Mouse (Mus musculus): ENCODE results near the gene Acot8. TPM values are rescaled to one million over a fixed set of nuclear protein-coding genes. Genes with fewer than 3 reads are reported as not detected.

Gene Acot8
- polyA plus RNA-seq, 1 experiment from 2014 or later: 13.8 TPM

- Histone ChIP-seq H3K36me3 (peaks cover 97% of the 10 kb centered on the region), H3K27me3 (no peaks in the 10 kb centered on the region), H3K4me1 (replicated peaks) (0 out of 2 replicates have a peak, but pooled peaks cover 3% of the 10 kb centered on the region), H3K4me3 (replicated peaks) (no peak overlapping the region), H3K27ac (no peak overlapping the region), H3K9ac (replicated peaks) (no peak overlapping the region), H3K9me3 (no peaks in the 10 kb centered on the region), H3K4me2 (no peak overlapping the region)
- no peak for ATAC-seq (ENCODE audit: insufficient number of reproducible peaks, insufficient read depth, low FRiP score, low TSS enrichment, low read depth)
- WGBS: 94% methylated on average over 2 of the region's 2 CpGs
These were observed 52.2 kb downstream of the Acot8 start for GRCm38 (mm10) chr2:164752454-164752853.

DNA sequence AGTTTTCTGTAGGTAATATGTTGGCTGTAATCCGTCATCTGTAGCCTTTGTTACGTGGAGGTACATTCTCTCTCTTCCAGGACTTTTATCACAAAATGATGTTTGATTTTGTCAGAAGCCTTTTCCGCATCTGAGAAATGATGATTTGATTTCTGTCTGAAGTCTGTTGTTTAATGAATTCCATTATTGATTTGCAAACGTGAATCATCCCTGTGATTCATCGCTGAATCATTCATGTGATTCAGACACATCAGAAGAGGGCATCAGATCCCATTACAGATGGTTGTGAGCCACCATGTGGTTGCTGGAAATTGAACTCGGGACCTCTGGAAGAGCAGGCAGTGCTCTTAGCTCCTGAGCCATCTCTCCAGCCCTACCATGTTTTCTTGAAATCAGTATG lies 55.7 kb downstream of the Acot8 start:
- Histone ChIP-seq H3K9ac (replicated peaks) (no peak overlapping the region), H3K36me3 (peaks cover 66% of the 10 kb centered on the region), H3K4me3 (replicated peaks) (no peak overlapping the region), H3K4me2 (no peak overlapping the region), H3K9me3 (no peaks in the 10 kb centered on the region), H3K27me3 (no peaks in the 10 kb centered on the region), H3K27ac (no peak overlapping the region), H3K4me1 (replicated peaks) (peaks cover 19% of the 10 kb centered on the region)
- no peak for ATAC-seq (ENCODE audit: insufficient number of reproducible peaks, insufficient read depth, low FRiP score, low TSS enrichment, low read depth)
- 92% methylated on average over 6 of the region's 6 CpGs for WGBS

- 86% methylated on average over 4 of the region's 4 CpGs for WGBS
- ATAC-seq (ENCODE audit: insufficient number of reproducible peaks, insufficient read depth, low FRiP score, low TSS enrichment, low read depth): no peak
- no peaks in the 10 kb centered on the region for H3K9me3 ChIP-seq
- H3K4me3 ChIP-seq (replicated peaks): no peak overlapping the region
- H3K27ac ChIP-seq: no peak overlapping the region
- H3K4me1 ChIP-seq (replicated peaks): peaks cover 19% of the 10 kb centered on the region
- H3K4me2 ChIP-seq: no peak overlapping the region
- H3K9ac ChIP-seq (replicated peaks): no peak overlapping the region
- peaks cover 58% of the 10 kb centered on the region for H3K36me3 ChIP-seq
- no peaks in the 10 kb centered on the region for H3K27me3 ChIP-seq
These were observed 56.5 kb downstream of the Acot8 start for GRCm38 (mm10) chr2:164748191-164748590.

GRCm38 (mm10) chr2:164746693-164747092 lies 58.0 kb downstream of the Acot8 start:
- H3K27ac ChIP-seq: no peak overlapping the region
- H3K9me3 ChIP-seq: no peaks in the 10 kb centered on the region
- H3K27me3 ChIP-seq: no peaks in the 10 kb centered on the region

DNA sequence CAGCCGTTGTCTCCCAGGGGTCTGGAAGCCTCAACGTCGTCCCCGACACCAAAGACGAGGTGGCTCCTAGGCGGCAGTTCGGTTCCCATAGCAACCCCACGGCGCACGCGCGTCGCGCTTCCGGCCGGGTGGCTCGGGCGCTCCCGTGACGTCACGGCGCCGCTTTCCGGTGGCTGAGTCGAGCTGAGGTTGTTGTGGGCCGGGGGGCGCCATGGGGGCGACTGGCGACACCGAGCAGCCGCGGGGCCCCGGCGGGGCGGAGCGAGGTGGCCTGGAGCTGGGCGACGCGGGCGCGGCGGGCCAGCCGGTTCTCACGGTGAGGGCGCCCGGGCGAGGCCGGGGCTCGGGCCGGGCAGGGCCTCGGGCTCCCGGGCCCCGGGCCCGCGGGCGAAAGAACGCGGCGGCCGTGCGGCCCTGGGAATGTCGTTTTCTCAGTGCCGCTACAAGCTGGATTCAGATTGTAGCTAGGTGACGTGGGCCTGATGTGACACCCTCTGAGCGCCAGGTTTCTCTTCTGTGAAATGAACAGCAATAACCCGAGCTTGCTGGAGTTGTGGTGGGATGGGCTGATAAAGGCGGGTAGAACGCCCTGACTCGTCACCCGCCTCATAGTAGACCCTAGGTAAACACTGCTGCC lies 58.7 kb downstream of the Acot8 start, which contains the start of the genes Wfdc3 and Dnttip1:
Wfdc3 (minus strand) TSS at position 89 of the 637 bp plus-strand sequence.
Dnttip1 (plus strand) TSS at position 141 of the 637 bp plus-strand sequence.
- H3K27ac ChIP-seq: peak within 1 kb of the TSS; percentile 66; the same call in 1 of the 2 replicates
- peak within 1 kb of the TSS; percentile 91 for H3K9ac ChIP-seq (replicated peaks)
- H3K36me3 ChIP-seq: peaks cover 36% of the 10 kb centered on the region
- H3K4me2 ChIP-seq: peak within 1 kb of the TSS; percentile 90
- peak; percentile 75 for ATAC-seq (ENCODE audit: insufficient number of reproducible peaks, insufficient read depth, low FRiP score, low TSS enrichment, low read depth)
- H3K4me3 ChIP-seq (replicated peaks): peak within 1 kb of the TSS; percentile 94
- H3K9me3 ChIP-seq: no peaks in the 10 kb centered on the region
- under 1% methylated on average over 70 of the region's 70 CpGs for WGBS
- no peaks in the 10 kb centered on the region for H3K27me3 ChIP-seq
- H3K4me1 ChIP-seq (replicated peaks): peaks cover 19% of the 10 kb centered on the region

More at GRCm38 (mm10) chr2:164746693-164747092, 58.0 kb downstream of the Acot8 start:
- Histone ChIP-seq H3K36me3 (peaks cover 43% of the 10 kb centered on the region), H3K9ac (replicated peaks) (peak overlapping the region; percentile 91), H3K4me2 (peak overlapping the region; percentile 90), H3K4me3 (replicated peaks) (peak overlapping the region; percentile 94), H3K4me1 (replicated peaks) (peaks cover 19% of the 10 kb centered on the region)
- WGBS: 55% methylated on average over 8 of the region's 8 CpGs
- no peak for ATAC-seq (ENCODE audit: insufficient number of reproducible peaks, insufficient read depth, low FRiP score, low TSS enrichment, low read depth)

DNA sequence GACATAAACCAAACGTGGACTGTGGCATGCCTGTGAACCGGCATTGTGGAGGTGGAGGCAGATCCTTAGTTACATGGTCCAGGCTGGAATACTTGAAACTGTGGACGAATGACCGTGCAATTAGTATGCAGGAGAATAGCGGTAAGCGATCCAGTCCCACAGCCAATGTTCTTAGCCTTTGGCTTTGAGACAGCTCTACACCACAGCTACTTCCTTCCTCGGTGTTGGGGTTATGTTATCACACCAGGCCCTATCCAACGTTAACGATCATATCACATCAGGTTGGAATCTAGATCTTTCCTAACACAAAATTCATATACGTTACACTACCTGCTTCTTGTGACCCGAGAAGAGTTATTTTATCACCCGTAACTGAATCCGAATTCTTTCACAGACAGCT lies 59.7 kb downstream of the Acot8 start:
- H3K4me1 ChIP-seq (replicated peaks): peaks cover 19% of the 10 kb centered on the region
- H3K27me3 ChIP-seq: no peaks in the 10 kb centered on the region
- H3K9me3 ChIP-seq: no peaks in the 10 kb centered on the region
- H3K36me3 ChIP-seq: peaks cover 26% of the 10 kb centered on the region
- H3K4me2 ChIP-seq: peak overlapping the region; percentile 90
- 68% methylated on average over 13 of the region's 13 CpGs for WGBS
- H3K27ac ChIP-seq: no peak overlapping the region
- no peak for ATAC-seq (ENCODE audit: insufficient number of reproducible peaks, insufficient read depth, low FRiP score, low TSS enrichment, low read depth)
- peak overlapping the region; percentile 94 for H3K4me3 ChIP-seq (replicated peaks)
- H3K9ac ChIP-seq (replicated peaks): peak overlapping the region; percentile 91; the same call in 1 of the 2 replicates

Other genes with a start within 250 kb of the Acot8 start
- 36.2 and 39.6 TPM in 2 replicates for gene Wfdc2, start 242.5 kb downstream of the Acot8 start, polyA plus RNA-seq (2016; fragmentation: Nextera tagmentation; extraction: Ambion mirVana)
- gene Spint3, start 231.4 kb downstream of the Acot8 start, polyA plus RNA-seq (2016; fragmentation: Nextera tagmentation; extraction: Ambion mirVana): not detected in 2 replicates
- gene Wfdc6a, start 219.4 kb downstream of the Acot8 start, polyA plus RNA-seq (2016; fragmentation: Nextera tagmentation; extraction: Ambion mirVana): 0.28 TPM in 1 of 2 replicates, not detected in the other
- gene Eppin, start 211.3 kb downstream of the Acot8 start, polyA plus RNA-seq (2016; fragmentation: Nextera tagmentation; extraction: Ambion mirVana): not detected in 2 replicates
- not detected in 2 replicates for gene Wfdc6b, start 191.4 kb downstream of the Acot8 start, polyA plus RNA-seq (2016; fragmentation: Nextera tagmentation; extraction: Ambion mirVana)
- gene Wfdc8, start 191.3 kb downstream of the Acot8 start, polyA plus RNA-seq (2016; fragmentation: Nextera tagmentation; extraction: Ambion mirVana): not detected in 2 replicates
- not detected in 2 replicates for gene Wfdc16, start 166.1 kb downstream of the Acot8 start, polyA plus RNA-seq (2016; fragmentation: Nextera tagmentation; extraction: Ambion mirVana)
- not detected in 2 replicates for gene Wfdc10, start 148.8 kb downstream of the Acot8 start, polyA plus RNA-seq (2016; fragmentation: Nextera tagmentation; extraction: Ambion mirVana)
- not detected in 2 replicates for gene Wfdc9, start 148.3 kb downstream of the Acot8 start, polyA plus RNA-seq (2016; fragmentation: Nextera tagmentation; extraction: Ambion mirVana)
- gene Wfdc11, start 130.8 kb downstream of the Acot8 start, polyA plus RNA-seq (2016; fragmentation: Nextera tagmentation; extraction: Ambion mirVana): not detected in 2 replicates
- not detected in 2 replicates for gene Wfdc13, start 119.8 kb downstream of the Acot8 start, polyA plus RNA-seq (2016; fragmentation: Nextera tagmentation; extraction: Ambion mirVana)
- gene Spint4, start 106.4 kb downstream of the Acot8 start, polyA plus RNA-seq (2016; fragmentation: Nextera tagmentation; extraction: Ambion mirVana): not detected in 2 replicates
- not detected in 2 replicates for gene Spint5, start 89.6 kb downstream of the Acot8 start, polyA plus RNA-seq (2016; fragmentation: Nextera tagmentation; extraction: Ambion mirVana)
- gene Wfdc3, start 59.0 kb downstream of the Acot8 start, polyA plus RNA-seq (2016; fragmentation: Nextera tagmentation; extraction: Ambion mirVana): 0.61 and 0.91 TPM in 2 replicates
- gene Dnttip1, start 58.9 kb downstream of the Acot8 start, polyA plus RNA-seq (2016; fragmentation: Nextera tagmentation; extraction: Ambion mirVana): 95.9 and 105 TPM in 2 replicates
- 558 and 599 TPM in 2 replicates for gene Ube2c, start 35.0 kb downstream of the Acot8 start, polyA plus RNA-seq (2016; fragmentation: Nextera tagmentation; extraction: Ambion mirVana)
- 73.9 and 74.6 TPM in 2 replicates for gene Tnnc2, start 24.9 kb downstream of the Acot8 start, polyA plus RNA-seq (2016; fragmentation: Nextera tagmentation; extraction: Ambion mirVana)
- gene Snx21, start 19.1 kb downstream of the Acot8 start, polyA plus RNA-seq (2016; fragmentation: Nextera tagmentation; extraction: Ambion mirVana): 19.0 and 19.2 TPM in 2 replicates
- 8.5 TPM in 2 replicates for gene Zswim3, start 216 bp upstream of the Acot8 start, polyA plus RNA-seq (2016; fragmentation: Nextera tagmentation; extraction: Ambion mirVana)
- gene Zswim1, start 17.8 kb upstream of the Acot8 start, polyA plus RNA-seq (2016; fragmentation: Nextera tagmentation; extraction: Ambion mirVana): 17.3 and 20.4 TPM in 2 replicates
- gene Spata25, start 23.7 kb upstream of the Acot8 start, polyA plus RNA-seq (2016; fragmentation: Nextera tagmentation; extraction: Ambion mirVana): not detected in 2 replicates
- 103 and 107 TPM in 2 replicates for gene Ctsa, start 28.0 kb upstream of the Acot8 start, polyA plus RNA-seq (2016; fragmentation: Nextera tagmentation; extraction: Ambion mirVana)
- gene Neurl2, start 28.6 kb upstream of the Acot8 start, polyA plus RNA-seq (2016; fragmentation: Nextera tagmentation; extraction: Ambion mirVana): 6.3 and 6.8 TPM in 2 replicates
- 32.6 and 37.0 TPM in 2 replicates for gene Pltp, start 52.8 kb upstream of the Acot8 start, polyA plus RNA-seq (2016; fragmentation: Nextera tagmentation; extraction: Ambion mirVana)
- gene Pcif1, start 74.4 kb upstream of the Acot8 start, polyA plus RNA-seq (2016; fragmentation: Nextera tagmentation; extraction: Ambion mirVana): 82.6 and 97.6 TPM in 2 replicates
- 14.4 and 17.4 TPM in 2 replicates for gene Zfp335, start 106.9 kb upstream of the Acot8 start, polyA plus RNA-seq (2016; fragmentation: Nextera tagmentation; extraction: Ambion mirVana)
- gene Mmp9, start 135.9 kb upstream of the Acot8 start, polyA plus RNA-seq (2016; fragmentation: Nextera tagmentation; extraction: Ambion mirVana): 1.9 and 2.9 TPM in 2 replicates
- gene Slc12a5, start 155.9 kb upstream of the Acot8 start, polyA plus RNA-seq (2016; fragmentation: Nextera tagmentation; extraction: Ambion mirVana): 1.5 and 1.6 TPM in 2 replicates
- 117 and 125 TPM in 2 replicates for gene Ncoa5, start 230.0 kb upstream of the Acot8 start, polyA plus RNA-seq (2016; fragmentation: Nextera tagmentation; extraction: Ambion mirVana)